Mouse (Mus musculus) forebrain, embryonic 13.5 days (tissue): ENCODE measurements at regions not wholly inside any gene's neighbourhood (a gene's known extent, or its start where the extent isn't known, plus 50 kb on each side); places are given as distances from the start of the nearest gene placed in this dataset.

ENCODE experiments used
- ATAC-seq: fragments of 200-750 bp; cut with Nextera tagmentation; 2 replicates; pipeline ENCODE4 v1.8.0; 2017
- H3K27ac ChIP-seq: fragments of 300-500 bp; sonication (generic); 2 replicates; pipeline ENCODE4 v1.5.1; 2015; ENCODE audit warnings: inconsistent platforms, mild to moderate bottlenecking, moderate library complexity
- H3K27me3 ChIP-seq: fragments of 300-500 bp; sonication (generic); 2 replicates; pipeline ENCODE4 v1.6.1; 2015; ENCODE audit warnings: mild to moderate bottlenecking, inconsistent platforms
- H3K36me3 ChIP-seq: fragments of 300-500 bp; sonication (generic); 2 replicates; pipeline ENCODE4 v1.6.1; 2015; ENCODE audit warnings: mild to moderate bottlenecking, inconsistent platforms; ENCODE audit not compliant: poor library complexity, severe bottlenecking
- H3K4me1 ChIP-seq: fragments of 300-500 bp; sonication (generic); 2 replicates; pipeline ENCODE4 v1.6.1; 2015; ENCODE audit warnings: inconsistent platforms
- H3K4me2 ChIP-seq: fragments of 300-500 bp; sonication (generic); 2 replicates; pipeline ENCODE4 v1.6.1; 2015; ENCODE audit warnings: inconsistent platforms, mild to moderate bottlenecking, moderate library complexity
- H3K4me3 ChIP-seq: fragments of 300-500 bp; sonication (generic); 2 replicates; pipeline ENCODE4 v1.5.1; 2015; ENCODE audit warnings: mild to moderate bottlenecking, inconsistent platforms
- H3K9ac ChIP-seq: fragments of 300-500 bp; sonication (generic); 2 replicates; pipeline ENCODE4 v1.6.1; 2015; ENCODE audit warnings: mild to moderate bottlenecking, inconsistent platforms
- H3K9me3 ChIP-seq: fragments of 300-500 bp; sonication (generic); replicated peaks from 2 replicates; pipeline ENCODE4 v1.6.1; 2016; ENCODE audit warnings: inconsistent platforms
- WGBS: fragments of 180-500 bp; shearing (Covaris S2); methylation state at CpG from one replicate; pipeline ENCODE4 v1.1.7; 2015; 5-methylcytosine and 5-hydroxymethylcytosine counted together

DNA sequence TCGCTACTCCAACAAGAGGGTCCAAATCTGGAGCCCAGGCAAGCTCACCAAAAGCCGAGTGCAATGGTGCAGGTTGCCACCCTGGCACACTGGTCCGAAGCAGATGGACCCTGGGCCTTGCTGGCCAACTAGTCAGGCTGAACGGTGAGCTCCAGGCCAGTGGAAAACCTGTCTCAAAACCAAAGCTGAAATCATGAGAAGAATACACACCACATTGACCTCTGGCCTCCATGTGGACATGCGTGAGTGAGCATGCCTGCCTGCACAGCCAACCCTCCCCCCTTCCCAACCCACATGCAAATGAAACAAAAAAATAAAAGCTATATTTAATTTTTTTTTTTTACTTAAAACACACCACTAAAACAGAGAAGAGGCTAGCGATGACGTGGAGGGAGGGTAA is 80.8 kb downstream of the Tex35 start:
- no peak overlapping the region for H3K4me2 ChIP-seq
- no peak overlapping the region for H3K4me3 ChIP-seq
- WGBS: 87% methylated on average over 7 of the region's 7 CpGs
- no peak for ATAC-seq
- H3K36me3 ChIP-seq: no peaks in the 10 kb centered on the region
- H3K4me1 ChIP-seq: no peaks in the 10 kb centered on the region
- H3K27me3 ChIP-seq: no peaks in the 10 kb centered on the region
- H3K27ac ChIP-seq: no peak overlapping the region
- H3K9me3 ChIP-seq: no peaks in the 10 kb centered on the region
- no peak overlapping the region for H3K9ac ChIP-seq

DNA sequence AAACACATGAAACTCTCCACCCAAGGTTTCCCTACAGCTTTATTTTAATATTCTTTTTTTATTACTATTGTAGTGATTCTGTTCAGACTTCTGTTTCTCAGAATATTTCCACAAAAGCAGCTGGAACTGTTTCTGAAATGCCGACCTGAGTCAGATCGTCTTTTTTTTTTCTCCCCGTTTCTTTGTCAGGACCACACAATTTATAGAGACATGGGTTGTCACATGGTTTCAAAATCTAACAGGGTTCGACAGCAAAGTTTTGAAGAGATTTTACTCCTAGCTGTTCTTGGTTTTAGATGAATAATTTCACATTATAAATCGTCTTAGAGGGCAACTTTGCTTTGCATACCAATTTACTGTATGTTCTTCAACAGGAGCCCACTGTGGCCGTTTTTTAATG is 84.0 kb upstream of the Ralgps2 start:
- Histone ChIP-seq H3K9ac (no peak overlapping the region), H3K36me3 (no peaks in the 10 kb centered on the region), H3K4me3 (no peak overlapping the region), H3K4me1 (peaks cover 3% of the 10 kb centered on the region; the same call in 1 of the 2 replicates), H3K27ac (no peak overlapping the region), H3K4me2 (no peak overlapping the region), H3K9me3 (no peaks in the 10 kb centered on the region), H3K27me3 (no peaks in the 10 kb centered on the region)
- 77% methylated on average over 6 of the region's 6 CpGs for WGBS
- ATAC-seq: no peak

DNA sequence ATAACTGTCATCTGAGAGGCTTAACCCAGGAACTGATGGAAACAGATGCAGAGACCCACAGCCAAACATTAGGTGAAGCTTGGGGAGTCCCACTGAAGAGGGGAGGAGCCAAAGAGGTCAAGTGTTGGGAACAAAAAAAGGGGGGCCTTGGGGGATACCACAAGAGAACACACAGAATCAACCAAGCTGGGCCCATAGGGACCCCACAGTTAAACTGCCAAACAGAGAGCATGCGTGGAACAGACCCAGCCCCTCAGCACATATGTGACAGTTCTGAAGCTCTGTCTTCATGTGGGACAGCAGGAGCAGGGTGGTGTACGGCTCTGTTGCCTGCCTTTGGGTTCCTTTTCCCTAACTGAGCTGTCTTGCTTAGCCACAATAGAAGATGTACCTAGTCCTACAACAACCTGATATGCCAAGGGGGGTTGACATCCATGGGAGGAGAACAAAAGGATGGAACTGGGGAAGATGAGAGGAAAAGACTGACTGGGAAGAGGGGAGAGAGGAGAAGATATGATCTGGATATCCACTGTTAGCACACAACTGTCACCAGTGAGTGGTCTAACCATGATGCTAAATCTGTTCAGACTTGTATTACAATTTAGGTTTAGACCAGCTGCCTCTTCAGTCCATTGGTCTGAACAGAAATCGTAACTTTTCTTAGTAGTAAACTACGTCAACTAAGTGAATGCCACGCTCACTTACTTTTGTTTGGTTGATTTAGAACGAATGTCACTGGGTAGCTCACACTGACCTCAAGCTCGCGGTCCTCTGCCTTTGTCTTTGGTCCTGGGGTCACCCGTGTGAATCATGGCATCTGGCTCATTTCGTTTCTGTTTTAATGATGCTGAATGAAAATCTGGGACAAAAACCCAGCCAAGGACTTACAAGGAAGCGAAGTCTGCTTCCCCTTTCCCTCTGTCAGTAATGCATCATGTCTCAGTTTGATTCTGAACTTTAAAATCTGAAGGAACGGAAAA is 83.3 kb upstream of the Ralgps2 start:
- Histone ChIP-seq H3K27ac (no peak overlapping the region), H3K27me3 (no peaks in the 10 kb centered on the region), H3K4me1 (peaks cover 3% of the 10 kb centered on the region; the same call in 1 of the 2 replicates), H3K4me3 (no peak overlapping the region), H3K4me2 (no peak overlapping the region), H3K9ac (no peak overlapping the region), H3K36me3 (no peaks in the 10 kb centered on the region), H3K9me3 (no peaks in the 10 kb centered on the region)
- 76% methylated on average over 12 of the region's 12 CpGs for WGBS
- ATAC-seq: no peak

DNA sequence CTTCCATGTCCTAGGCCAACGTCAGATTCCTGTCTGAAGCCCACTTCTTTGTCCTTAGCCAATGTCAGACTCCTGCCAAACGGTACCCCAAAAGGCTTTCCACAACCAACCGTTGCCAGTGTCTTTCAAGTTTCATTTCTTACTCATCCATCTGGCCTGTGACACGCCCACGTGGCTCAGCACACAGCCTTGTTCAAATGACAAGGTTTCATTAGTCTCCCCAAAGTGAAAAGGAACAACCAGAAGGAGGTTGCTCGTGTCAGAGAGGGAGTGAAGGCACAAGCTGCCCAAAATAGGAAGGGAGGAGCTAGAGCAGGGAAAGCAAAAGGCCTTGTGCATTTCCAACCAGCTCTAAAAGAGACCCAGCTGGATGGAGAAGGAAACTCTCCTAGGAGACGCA is 80.5 kb upstream of the Ralgps2 start:
- Histone ChIP-seq H3K9ac (no peak overlapping the region), H3K4me3 (no peak overlapping the region), H3K4me2 (no peak overlapping the region), H3K4me1 (peaks cover 7% of the 10 kb centered on the region; the same call in 1 of the 2 replicates), H3K27ac (no peak overlapping the region), H3K9me3 (no peaks in the 10 kb centered on the region), H3K36me3 (no peaks in the 10 kb centered on the region), H3K27me3 (no peaks in the 10 kb centered on the region)
- WGBS: 67% methylated on average over 7 of the region's 7 CpGs
- ATAC-seq: no peak

- Histone ChIP-seq H3K9ac (no peak overlapping the region), H3K27ac (no peak overlapping the region), H3K36me3 (no peaks in the 10 kb centered on the region), H3K4me2 (no peak overlapping the region), H3K4me1 (peaks cover 7% of the 10 kb centered on the region; the same call in 1 of the 2 replicates), H3K27me3 (no peaks in the 10 kb centered on the region), H3K9me3 (no peaks in the 10 kb centered on the region), H3K4me3 (no peak overlapping the region)
- ATAC-seq: no peak
- 85% methylated on average over 2 of the region's 2 CpGs for WGBS
Measured at GRCm38 (mm10) chr1:157018726-157019125, 79.3 kb upstream of the Ralgps2 start.

DNA sequence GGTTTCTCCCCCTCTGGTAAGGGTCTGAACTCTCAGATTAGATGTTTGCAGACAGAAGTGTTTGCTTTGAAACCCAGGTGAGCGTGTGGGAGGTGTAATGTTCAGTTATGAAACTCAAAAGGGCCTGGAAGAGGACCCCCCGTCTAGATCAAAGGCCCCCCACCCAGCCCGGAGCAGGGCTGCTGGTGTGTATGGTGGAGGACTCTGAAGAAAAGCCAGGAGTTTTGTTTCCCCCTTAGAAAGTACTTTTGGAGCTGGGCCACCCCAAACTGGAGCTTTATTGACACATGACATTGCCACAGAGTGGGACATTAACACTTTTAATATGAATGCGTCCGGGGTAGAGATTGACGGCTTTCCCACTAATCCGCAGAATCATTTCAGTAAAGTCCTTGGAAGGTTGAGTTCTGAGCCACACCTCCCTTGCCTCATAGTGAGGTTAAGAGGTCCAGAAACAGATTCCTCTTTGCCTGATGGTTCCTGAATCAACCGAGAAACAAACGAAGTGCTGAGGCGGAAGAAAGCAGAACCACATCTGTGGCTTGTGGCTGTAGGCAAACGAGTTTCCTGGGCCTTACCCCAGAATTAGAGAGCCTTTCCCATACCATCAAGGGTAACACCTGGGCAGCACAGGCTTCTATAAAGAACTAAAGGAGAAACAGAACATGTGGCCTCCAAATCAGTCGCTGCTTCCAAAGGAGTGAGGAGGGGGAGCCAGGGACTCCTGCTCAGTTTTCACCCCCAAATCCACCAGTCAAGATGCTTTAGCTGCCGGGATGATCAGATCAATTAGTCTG is 78.0 kb upstream of the Ralgps2 start:
- no peak overlapping the region for H3K4me3 ChIP-seq
- H3K4me1 ChIP-seq: peaks cover 7% of the 10 kb centered on the region; the same call in 1 of the 2 replicates
- H3K9me3 ChIP-seq: no peaks in the 10 kb centered on the region
- no peak overlapping the region for H3K27ac ChIP-seq
- 68% methylated on average over 13 of the region's 13 CpGs for WGBS
- H3K9ac ChIP-seq: no peak overlapping the region
- H3K36me3 ChIP-seq: no peaks in the 10 kb centered on the region
- ATAC-seq: no peak
- H3K4me2 ChIP-seq: no peak overlapping the region
- H3K27me3 ChIP-seq: no peaks in the 10 kb centered on the region

DNA sequence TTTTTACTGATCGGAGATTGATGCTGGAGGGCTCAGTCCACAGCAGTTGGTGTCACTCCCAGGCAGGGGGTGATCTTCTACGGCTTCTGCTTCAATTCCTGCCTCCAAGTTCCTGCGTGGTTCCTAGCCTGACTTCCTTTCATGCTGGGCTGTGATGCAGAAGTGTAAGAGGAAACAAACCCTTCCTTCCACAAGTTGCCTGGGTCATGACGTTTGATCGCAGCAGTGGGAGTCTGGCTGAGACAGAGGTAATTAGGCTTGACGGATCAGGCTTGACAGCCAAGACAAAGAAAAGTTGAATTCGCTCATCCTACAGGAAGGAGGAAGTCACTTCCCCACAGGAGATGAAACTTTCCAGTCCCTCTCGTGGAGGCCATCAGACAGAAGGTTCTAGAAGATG is 77.2 kb upstream of the Ralgps2 start:
- no peaks in the 10 kb centered on the region for H3K36me3 ChIP-seq

GRCm38 (mm10) chr1:157014532-157015497 is 75.4 kb upstream of the Ralgps2 start:
- 89% methylated on average over 17 of the region's 17 CpGs for WGBS
- H3K27ac ChIP-seq: no peak overlapping the region
- H3K36me3 ChIP-seq: no peaks in the 10 kb centered on the region
- H3K9ac ChIP-seq: no peak overlapping the region
- ATAC-seq: no peak
- no peak overlapping the region for H3K4me2 ChIP-seq
- no peak overlapping the region for H3K4me3 ChIP-seq
- H3K27me3 ChIP-seq: no peaks in the 10 kb centered on the region
- peaks cover 5% of the 10 kb centered on the region; the same call in 1 of the 2 replicates for H3K4me1 ChIP-seq
- no peaks in the 10 kb centered on the region for H3K9me3 ChIP-seq

More for the DNA sequence above, 77.2 kb upstream of the Ralgps2 start:
- 44% methylated on average over 8 of the region's 8 CpGs for WGBS
- Histone ChIP-seq H3K4me1 (peaks cover 7% of the 10 kb centered on the region; the same call in 1 of the 2 replicates), H3K9ac (no peak overlapping the region), H3K4me3 (no peak overlapping the region), H3K27me3 (no peaks in the 10 kb centered on the region), H3K27ac (no peak overlapping the region), H3K4me2 (no peak overlapping the region), H3K9me3 (no peaks in the 10 kb centered on the region)
- ATAC-seq: no peak

GRCm38 (mm10) chr1:157013669-157014048 is 74.2 kb upstream of the Ralgps2 start:
- no peaks in the 10 kb centered on the region for H3K27me3 ChIP-seq
- H3K9me3 ChIP-seq: no peaks in the 10 kb centered on the region
- no peak overlapping the region for H3K4me2 ChIP-seq
- H3K4me1 ChIP-seq: 0 out of 2 replicates have a peak, but pooled peaks cover 4% of the 10 kb centered on the region
- 73% methylated on average over 7 of the region's 7 CpGs for WGBS
- H3K9ac ChIP-seq: no peak overlapping the region
- no peaks in the 10 kb centered on the region for H3K36me3 ChIP-seq
- H3K27ac ChIP-seq: no peak overlapping the region
- no peak for ATAC-seq
- H3K4me3 ChIP-seq: no peak overlapping the region

GRCm38 (mm10) chr1:157012950-157013668 is 73.7 kb upstream of the Ralgps2 start:
- 80% methylated on average over 7 of the region's 7 CpGs for WGBS
- Histone ChIP-seq H3K4me1 (0 out of 2 replicates have a peak, but pooled peaks cover 4% of the 10 kb centered on the region), H3K36me3 (no peaks in the 10 kb centered on the region), H3K4me2 (no peak overlapping the region), H3K9ac (no peak overlapping the region), H3K4me3 (no peak overlapping the region), H3K27ac (no peak overlapping the region), H3K9me3 (no peaks in the 10 kb centered on the region), H3K27me3 (no peaks in the 10 kb centered on the region)
- ATAC-seq: no peak

DNA sequence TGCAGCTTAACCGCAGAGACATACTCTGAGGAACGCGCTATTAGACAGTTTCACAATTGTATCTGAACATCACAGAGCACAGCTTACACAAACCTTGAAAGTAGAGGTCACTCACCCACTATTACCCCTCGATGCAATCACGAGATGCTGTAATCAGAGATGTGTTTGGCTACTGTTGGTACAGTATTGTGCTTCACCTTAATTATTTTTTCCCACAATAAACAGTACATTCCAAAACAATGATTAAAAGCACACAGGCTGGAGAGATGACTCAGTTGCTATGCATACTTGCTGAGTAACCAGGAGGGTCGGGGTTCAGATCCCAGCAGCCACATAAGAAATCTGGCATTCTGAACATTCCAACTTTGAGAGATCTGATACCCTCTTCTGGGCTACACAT is 71.8 kb upstream of the Ralgps2 start:
- Histone ChIP-seq H3K4me2 (no peak overlapping the region), H3K4me1 (no peaks in the 10 kb centered on the region), H3K36me3 (no peaks in the 10 kb centered on the region), H3K27ac (no peak overlapping the region), H3K4me3 (no peak overlapping the region), H3K9me3 (no peaks in the 10 kb centered on the region), H3K9ac (no peak overlapping the region), H3K27me3 (no peaks in the 10 kb centered on the region)
- ATAC-seq: no peak
- 89% methylated on average over 6 of the region's 6 CpGs for WGBS
